Mouse (Mus musculus) myocyte (in vitro differentiated cells): ENCODE data around the gene Blvrb. TPM values are rescaled to one million over a fixed set of nuclear protein-coding genes. Genes with fewer than 3 reads are reported as not detected.

Experiments
- H3K27me3 ChIP-seq: one replicate; pipeline ENCODE4 v1.6.1; 2011; ENCODE audit not compliant: control insufficient read depth, insufficient read depth, insufficient read length
- H3K36me3 ChIP-seq: one replicate; pipeline ENCODE4 v1.6.1; 2011; ENCODE audit not compliant: control insufficient read depth, insufficient read depth
- H3K4me2 ChIP-seq: one replicate; pipeline ENCODE4 v1.6.1; 2011; ENCODE audit warnings: low read depth, control low read depth
- H3K4me3 ChIP-seq: one replicate; pipeline ENCODE4 v1.5.1; 2011; ENCODE audit warnings: mild to moderate bottlenecking, control low read depth, moderate library complexity
- H3K79me2 ChIP-seq: one replicate; pipeline ENCODE4 v1.6.1; 2011; ENCODE audit not compliant: control insufficient read depth, insufficient read depth
- H3ac ChIP-seq: one replicate; pipeline ENCODE4 v1.6.1; 2011; ENCODE audit not compliant: control insufficient read depth, insufficient read length
- CEBPB ChIP-seq: IDR thresholded peaks from 2 replicates; pipeline ENCODE4 v1.6.1; 2011; ENCODE audit warnings: mild to moderate bottlenecking, moderate library complexity; ENCODE audit not compliant: poor library complexity, insufficient read depth, severe bottlenecking
- E2F4 ChIP-seq: IDR thresholded peaks from one replicate; pipeline ENCODE4 v1.6.1; 2011; ENCODE audit warnings: mild to moderate bottlenecking, control low read depth, moderate library complexity; ENCODE audit not compliant: insufficient read depth
- MAX ChIP-seq: IDR thresholded peaks from one replicate; pipeline ENCODE4 v1.6.1; 2011; ENCODE audit warnings: low read depth, mild to moderate bottlenecking, control low read depth
- MYOD1 ChIP-seq, 3 experiments: IDR thresholded peaks; one replicate each; pipeline ENCODE4 v1.6.1; 2011; ENCODE audit warnings: control low read depth in 2 of 3, low read depth in 2 of 3, mild to moderate bottlenecking in 2 of 3, moderate library complexity in 1 of 3; ENCODE audit not compliant: insufficient read length in 2 of 3, control insufficient read depth in 1 of 3
- MYOG ChIP-seq, 3 experiments: IDR thresholded peaks; one replicate each; pipeline ENCODE4 v1.6.1; 2011; ENCODE audit warnings: control low read depth in 2 of 3, low read depth in 2 of 3, mild to moderate bottlenecking in 2 of 3; ENCODE audit not compliant: insufficient read length in 2 of 3, control insufficient read depth in 1 of 3, insufficient read depth in 1 of 3
- POLR2A ChIP-seq: IDR thresholded peaks from one replicate; pipeline ENCODE4 v1.6.1; 2011; ENCODE audit warnings: low read depth, mild to moderate bottlenecking, control low read depth, moderate library complexity; ENCODE audit not compliant: insufficient read length
- POLR2AphosphoS2 ChIP-seq: IDR thresholded peaks from one replicate; pipeline ENCODE4 v1.6.1; 2011; ENCODE audit warnings: low read depth, control low read depth; ENCODE audit not compliant: insufficient read length
- REST ChIP-seq: IDR thresholded peaks from one replicate; pipeline ENCODE4 v1.6.1; 2011; ENCODE audit warnings: mild to moderate bottlenecking, control low read depth, moderate library complexity; ENCODE audit not compliant: insufficient read depth, insufficient read length
- SRF ChIP-seq: IDR thresholded peaks from one replicate; pipeline ENCODE4 v1.6.1; 2011; ENCODE audit warnings: low read depth; ENCODE audit not compliant: control insufficient read depth, insufficient read length
- TCF12 ChIP-seq: IDR thresholded peaks from one replicate; pipeline ENCODE4 v1.6.1; 2011; ENCODE audit warnings: mild to moderate bottlenecking, control low read depth; ENCODE audit not compliant: poor library complexity, insufficient read depth, severe bottlenecking
- TCF3 ChIP-seq: IDR thresholded peaks from one replicate; pipeline ENCODE4 v1.6.1; 2011; ENCODE audit warnings: low read depth, control low read depth; ENCODE audit not compliant: insufficient read length
- USF1 ChIP-seq: IDR thresholded peaks from one replicate; pipeline ENCODE4 v1.6.1; 2011; ENCODE audit warnings: low read depth, mild to moderate bottlenecking, control low read depth, moderate library complexity
- polyA plus RNA-seq: library from polyadenylated mRNA; unstranded; fragments of >200 nt; fragmentation: generic; extraction: Trizol; gene quantifications from one replicate; pipeline ENCODE4 v1.2.1, GENCODE M21; 2012; ENCODE audit warnings: missing spikeins

Gene Blvrb
- polyA plus RNA-seq, 1 experiment, result 58.4 TPM

DNA sequence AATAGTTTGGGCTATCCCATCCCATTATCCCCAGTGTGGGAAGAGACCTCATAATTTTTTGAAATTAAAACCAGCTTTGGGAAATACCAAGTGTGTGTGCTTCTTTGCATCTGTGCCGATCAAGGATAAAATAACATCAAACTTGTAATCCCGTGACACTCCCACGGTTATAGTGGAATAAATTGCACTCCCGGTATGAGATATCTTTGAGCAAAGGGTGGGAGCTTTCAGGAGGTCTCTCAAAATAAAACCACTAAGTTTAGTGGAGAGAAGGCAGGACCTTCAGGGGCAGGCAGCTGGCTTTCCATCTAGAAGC is 42.4 kb downstream of the Blvrb start:
- Histone ChIP-seq H3ac (no peak overlapping the region), H3K27me3 (no peaks in the 10 kb centered on the region), H3K4me2 (peak overlapping the region; percentile 99), H3K4me3 (peak overlapping the region; percentile 18), H3K36me3 (no peaks in the 10 kb centered on the region), H3K79me2 (peaks cover 24% of the 10 kb centered on the region)
- no peak for TF ChIP-seq E2F4
- TF ChIP-seq REST, result no peak
- no peak for TF ChIP-seq POLR2A
- TF ChIP-seq MAX, result no peak
- TF ChIP-seq USF1, result no peak
- no peak for TF ChIP-seq SRF
- no peak for TF ChIP-seq CEBPB
- TF ChIP-seq MYOD1 (IDR thresholded peaks at IDR 0.05; ENCODE audit: control insufficient read depth in 1 of 3, insufficient read length in 2 of 3, low read depth in 2 of 3), result no peak
- no peak for TF ChIP-seq MYOG (IDR thresholded peaks at IDR 0.05; ENCODE audit: control insufficient read depth in 1 of 3, insufficient read depth in 1 of 3, insufficient read length in 2 of 3, low read depth in 2 of 3)
- no peak for TF ChIP-seq POLR2AphosphoS2
- no peak for TF ChIP-seq TCF12
- TF ChIP-seq TCF3, result no peak

DNA sequence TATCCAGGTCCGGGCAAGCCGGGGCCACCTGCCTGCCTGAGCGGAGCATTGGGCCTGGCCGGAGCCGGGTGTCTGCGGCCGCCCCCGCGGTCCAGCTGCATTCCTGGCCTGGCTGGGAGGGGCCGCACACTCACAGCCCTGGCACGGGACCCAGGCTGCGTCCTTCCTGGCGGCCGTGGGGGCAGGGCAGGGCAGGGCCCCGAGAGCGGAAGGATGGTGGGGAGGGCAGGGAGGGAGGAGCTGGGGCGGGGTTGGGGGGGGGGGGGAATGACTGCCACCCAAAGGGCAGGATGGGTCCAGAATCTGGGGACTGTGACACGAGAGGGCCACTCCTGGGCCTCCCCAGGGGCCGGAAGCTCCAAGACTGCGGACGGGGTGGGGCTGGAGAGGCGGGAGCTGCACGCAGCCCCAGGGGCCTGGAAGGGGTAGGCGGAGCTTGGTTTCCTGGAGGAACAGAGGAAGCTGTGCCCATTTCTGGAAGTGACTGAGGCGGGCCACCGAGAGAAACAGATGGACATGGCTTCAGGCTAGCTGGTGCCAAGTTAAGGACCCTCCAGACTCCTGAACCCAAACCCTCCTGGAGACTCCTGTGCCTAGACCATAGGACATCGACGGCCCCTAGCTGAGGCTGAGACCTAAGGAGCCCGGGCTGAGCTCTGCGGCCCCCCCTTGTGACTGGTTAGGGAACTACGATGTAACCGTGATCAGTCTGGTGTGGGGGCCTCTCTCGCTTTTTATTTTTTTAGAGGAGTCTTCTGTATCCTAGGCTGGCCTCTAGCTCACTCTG is 43.0 kb downstream of the Blvrb start:
- Histone ChIP-seq H3K4me2 (peak overlapping the region; percentile 99), H3K27me3 (no peaks in the 10 kb centered on the region), H3K4me3 (peak overlapping the region; percentile 18), H3K79me2 (peaks cover 24% of the 10 kb centered on the region), H3K36me3 (no peaks in the 10 kb centered on the region), H3ac (no peak overlapping the region)
- TF ChIP-seq MAX, result no peak
- peak; percentile 43 for TF ChIP-seq POLR2A
- peak in 2 of 3 experiments; percentile 79 to 91 for TF ChIP-seq MYOD1 (IDR thresholded peaks at IDR 0.05; ENCODE audit: control insufficient read depth in 1 of 3, insufficient read length in 2 of 3, low read depth in 2 of 3)
- no peak for TF ChIP-seq CEBPB
- TF ChIP-seq USF1, result no peak
- no peak for TF ChIP-seq TCF12
- TF ChIP-seq REST, result no peak
- TF ChIP-seq E2F4, result no peak
- TF ChIP-seq SRF, result peak; percentile 100
- peak; percentile 38 for TF ChIP-seq TCF3
- TF ChIP-seq MYOG (IDR thresholded peaks at IDR 0.05; ENCODE audit: control insufficient read depth in 1 of 3, insufficient read depth in 1 of 3, insufficient read length in 2 of 3, low read depth in 2 of 3), result peak; percentile 7 to 94 (median 93)
- peak; percentile 61 for TF ChIP-seq POLR2AphosphoS2

- H3ac ChIP-seq, result no peak overlapping the region
- H3K79me2 ChIP-seq, result peaks cover 24% of the 10 kb centered on the region
- no peaks in the 10 kb centered on the region for H3K36me3 ChIP-seq
- H3K4me3 ChIP-seq, result no peak overlapping the region
- TF ChIP-seq POLR2AphosphoS2 (no peak), TCF12 (no peak), POLR2A (no peak), MYOG (IDR thresholded peaks at IDR 0.05; ENCODE audit: control insufficient read depth in 1 of 3, insufficient read depth in 1 of 3, insufficient read length in 2 of 3, low read depth in 2 of 3) (no peak), USF1 (no peak), REST (no peak), SRF (no peak), MAX (no peak), E2F4 (no peak), MYOD1 (IDR thresholded peaks at IDR 0.05; ENCODE audit: control insufficient read depth in 1 of 3, insufficient read length in 2 of 3, low read depth in 2 of 3) (no peak), CEBPB (no peak), TCF3 (no peak)
- no peaks in the 10 kb centered on the region for H3K27me3 ChIP-seq
- H3K4me2 ChIP-seq, result peak overlapping the region; percentile 64
Measured at GRCm38 (mm10) chr7:27491856-27492255, 44.1 kb downstream of the Blvrb start.

DNA sequence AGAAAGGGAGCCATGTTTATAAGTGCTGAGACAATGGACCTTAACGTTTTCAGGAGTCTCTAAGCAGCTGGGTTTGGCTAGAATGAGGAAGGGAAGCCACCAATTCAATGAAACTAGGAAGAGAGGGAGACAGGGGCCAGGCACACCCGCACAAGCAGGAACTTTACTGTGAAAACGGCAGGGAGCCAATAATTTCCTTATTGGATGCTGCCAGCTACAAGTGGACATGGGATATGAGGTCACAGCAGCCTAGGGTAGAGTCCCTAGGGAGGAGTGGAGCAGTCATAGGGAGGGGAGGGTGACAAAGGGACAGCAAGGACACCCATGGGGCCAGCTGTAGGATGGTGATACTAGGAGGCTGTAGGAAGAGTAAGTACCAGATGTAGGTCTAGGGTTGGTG is 45.2 kb downstream of the Blvrb start:
- Histone ChIP-seq H3K27me3 (no peaks in the 10 kb centered on the region), H3K4me2 (no peak overlapping the region), H3K4me3 (no peak overlapping the region), H3ac (no peak overlapping the region), H3K36me3 (no peaks in the 10 kb centered on the region), H3K79me2 (peaks cover 20% of the 10 kb centered on the region)
- no peak for TF ChIP-seq REST
- TF ChIP-seq TCF12, result no peak
- no peak for TF ChIP-seq POLR2AphosphoS2
- no peak for TF ChIP-seq MAX
- TF ChIP-seq USF1, result no peak
- TF ChIP-seq E2F4, result no peak
- TF ChIP-seq MYOG (IDR thresholded peaks at IDR 0.05; ENCODE audit: control insufficient read depth in 1 of 3, insufficient read depth in 1 of 3, insufficient read length in 2 of 3, low read depth in 2 of 3), result no peak
- TF ChIP-seq MYOD1 (IDR thresholded peaks at IDR 0.05; ENCODE audit: control insufficient read depth in 1 of 3, insufficient read length in 2 of 3, low read depth in 2 of 3), result no peak
- no peak for TF ChIP-seq CEBPB
- TF ChIP-seq SRF, result no peak
- no peak for TF ChIP-seq TCF3
- TF ChIP-seq POLR2A, result no peak
